Mouse (Mus musculus) lung, postnatal 0 days (tissue): ENCODE data around the gene Lmo7.

ENCODE experiments used
- CTCF ChIP-seq: IDR thresholded peaks from 2 replicates; pipeline ENCODE4 v1.5.1; 2016; ENCODE audit warnings: antibody characterized with exemption, mild to moderate bottlenecking
- EP300 ChIP-seq: IDR thresholded peaks from 2 replicates; pipeline ENCODE4 v1.6.1; 2016; ENCODE audit warnings: antibody characterized with exemption, mild to moderate bottlenecking, control low read depth

DNA sequence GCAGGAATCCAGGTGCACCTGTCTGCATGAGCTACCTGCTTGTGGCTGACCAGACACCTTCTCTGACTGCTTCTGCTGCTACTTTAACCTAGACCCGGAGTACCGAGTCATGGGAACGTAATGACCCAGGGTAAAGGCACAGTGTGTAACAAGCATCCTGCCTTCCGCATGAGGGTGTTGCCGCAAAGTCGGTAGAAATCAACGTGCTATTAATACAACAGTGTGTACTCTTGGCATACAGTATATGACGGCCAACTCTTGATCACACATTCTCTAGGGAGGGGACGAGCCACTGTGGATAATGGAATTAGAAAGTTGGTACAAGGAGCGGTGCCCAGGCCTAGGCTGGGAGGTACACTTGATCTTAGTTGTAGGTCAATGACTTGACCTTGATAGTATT, 156.6 kb downstream of the Lmo7 start:
- no peak for TF ChIP-seq CTCF
- no peak for TF ChIP-seq EP300
